Mouse (Mus musculus): ENCODE data around the gene Hopx. TPM values are rescaled to one million over a fixed set of nuclear protein-coding genes. Genes with fewer than 3 reads are reported as not detected.
A peak's percentile ranks its signal among the peaks of the same experiment; 100 is the strongest.

Gene Hopx
- polyA plus RNA-seq, 1 experiment from 2014 or later = 0.77 TPM

DNA sequence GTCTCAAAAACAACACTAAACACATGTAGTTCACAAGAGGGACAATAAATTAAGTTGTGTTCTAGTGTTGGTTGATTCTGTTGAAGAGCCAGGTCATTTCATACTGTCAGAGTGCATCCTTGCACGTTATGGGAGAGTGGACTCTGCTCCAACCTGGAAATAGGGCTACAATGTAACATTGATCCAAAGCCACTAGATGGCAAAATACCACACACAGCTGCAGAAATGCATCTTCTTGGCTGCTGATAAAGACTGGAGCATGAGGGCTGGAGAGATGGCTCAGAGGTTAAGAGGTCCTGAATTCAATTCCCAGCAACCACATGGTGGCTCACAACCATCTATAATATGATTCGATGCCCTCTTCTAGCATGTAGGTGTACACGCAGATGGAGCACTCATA is 43.3 kb downstream of the Hopx start:
- no peak for DNase-seq (ENCODE audit: low spot score)

DNA sequence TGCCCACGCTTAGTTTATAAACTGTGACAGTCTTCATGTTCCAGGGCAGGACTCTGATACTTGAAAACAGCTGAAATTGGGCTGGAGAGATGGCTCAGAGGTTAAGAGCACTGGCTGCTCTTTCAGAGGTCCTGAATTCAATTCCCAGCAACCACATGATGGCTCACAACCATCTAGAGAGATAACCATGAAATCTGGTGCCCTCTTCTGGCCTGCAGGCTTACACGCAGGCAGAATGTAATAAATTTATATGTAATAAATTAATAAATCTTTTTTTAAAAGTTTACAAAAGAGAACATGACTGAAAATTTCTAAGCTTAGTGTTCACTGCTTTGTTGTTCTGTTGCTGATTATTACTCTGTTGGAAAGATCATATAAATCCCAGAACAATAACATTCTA is 43.9 kb downstream of the Hopx start:
- no peak for DNase-seq (ENCODE audit: low spot score)

DNA sequence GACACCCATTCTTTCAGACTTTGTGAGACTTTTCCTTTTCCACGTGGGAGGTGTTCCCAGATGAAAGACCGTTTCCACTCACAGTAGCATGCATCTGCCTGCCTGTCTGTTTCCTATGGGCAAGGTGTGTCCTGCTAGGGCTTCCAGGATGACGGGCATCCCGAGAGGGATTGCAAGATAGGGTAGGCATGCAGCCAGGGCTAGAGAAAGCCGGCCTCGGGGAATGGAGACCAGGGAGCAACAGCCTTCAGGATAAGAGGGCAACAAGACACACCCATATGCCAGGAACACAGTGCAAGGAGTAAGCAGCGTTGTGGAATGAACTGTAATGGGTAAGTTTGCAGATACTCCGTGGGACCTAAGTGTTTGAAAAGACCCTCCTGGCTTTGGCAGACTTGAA is 47.6 kb downstream of the Hopx start:
- no peak for DNase-seq (ENCODE audit: low spot score)

DNA sequence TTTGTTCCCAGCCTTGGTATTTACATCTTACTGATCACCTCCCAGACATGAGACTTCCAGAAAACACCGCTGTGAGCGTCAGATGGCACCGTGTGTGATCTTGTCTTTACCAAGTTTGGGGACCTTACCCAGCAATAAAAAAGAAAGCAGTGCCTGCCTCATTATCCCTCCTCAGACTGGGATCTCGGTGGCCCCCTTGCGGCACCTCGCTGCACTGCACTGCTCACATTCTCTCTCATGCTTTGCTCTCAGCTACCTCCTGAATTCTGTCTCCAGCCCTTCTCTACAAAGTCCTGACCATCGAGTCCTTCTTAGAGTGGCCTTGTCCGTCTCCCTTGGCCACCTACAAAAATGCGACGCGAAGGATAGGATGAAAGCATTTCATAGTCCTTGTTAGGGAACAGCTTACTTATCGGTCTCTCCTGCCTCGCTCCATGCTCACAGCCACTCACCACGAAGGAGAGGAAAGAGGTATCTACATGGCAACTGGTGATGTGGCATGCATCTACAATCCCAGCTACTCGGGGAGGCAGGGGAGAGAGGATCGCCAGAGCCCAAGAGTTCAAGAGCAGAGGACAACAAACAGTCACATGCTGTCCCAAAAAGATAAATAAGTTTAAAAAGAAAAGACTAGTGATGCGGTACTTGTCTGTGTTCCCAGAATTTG is 53.4 kb downstream of the Hopx start:
- DNase-seq (ENCODE audit: low spot score) = peak; percentile 34

DNA sequence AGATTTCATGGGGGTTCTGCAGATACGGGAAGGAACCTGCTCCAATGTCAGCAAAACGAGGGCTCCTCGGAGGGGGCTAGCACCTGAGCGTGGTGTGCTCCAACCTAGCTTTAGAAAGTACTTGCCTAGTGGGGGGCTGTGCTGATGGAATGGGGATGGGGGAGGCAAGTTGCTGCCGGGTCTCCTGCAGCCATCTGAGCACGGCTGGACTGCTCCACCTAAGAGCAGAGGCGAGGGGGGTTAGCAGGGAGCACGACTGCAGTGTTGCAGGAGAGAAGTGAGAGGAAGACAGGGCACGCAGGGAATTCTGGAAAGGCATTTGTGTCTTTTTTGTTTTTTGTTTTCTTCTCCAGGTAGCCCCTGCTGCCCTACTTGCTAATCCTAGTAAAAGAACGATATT is 54.6 kb downstream of the Hopx start:
- DNase-seq (ENCODE audit: low spot score) = no peak

DNA sequence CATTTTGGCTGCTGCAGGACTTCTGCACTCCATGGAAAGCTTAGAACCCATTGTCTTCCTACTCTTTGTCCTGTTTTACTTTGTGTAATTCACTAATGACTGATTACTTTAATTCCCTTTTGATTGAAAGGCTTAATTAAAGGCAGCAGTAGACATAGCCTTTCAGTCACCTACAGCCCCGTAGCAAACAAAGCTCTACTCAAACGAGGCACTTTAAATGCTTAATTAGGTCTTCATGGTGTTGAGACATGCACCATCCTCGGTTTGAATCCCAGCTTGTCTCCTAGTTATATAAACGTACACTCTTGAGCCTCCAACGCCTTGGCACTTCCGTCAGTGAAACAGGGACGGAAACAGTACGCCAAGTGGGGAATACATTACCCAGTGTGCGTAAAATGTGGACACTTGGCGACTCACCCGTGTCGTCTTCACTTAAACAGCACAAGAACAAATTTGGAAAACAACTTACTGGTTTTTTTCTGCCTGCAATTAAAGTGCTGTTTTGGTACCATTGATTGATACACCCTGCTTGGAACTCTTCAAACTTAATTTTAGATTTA is 58.0 kb downstream of the Hopx start:
- DNase-seq (ENCODE audit: low spot score) = no peak

DNA sequence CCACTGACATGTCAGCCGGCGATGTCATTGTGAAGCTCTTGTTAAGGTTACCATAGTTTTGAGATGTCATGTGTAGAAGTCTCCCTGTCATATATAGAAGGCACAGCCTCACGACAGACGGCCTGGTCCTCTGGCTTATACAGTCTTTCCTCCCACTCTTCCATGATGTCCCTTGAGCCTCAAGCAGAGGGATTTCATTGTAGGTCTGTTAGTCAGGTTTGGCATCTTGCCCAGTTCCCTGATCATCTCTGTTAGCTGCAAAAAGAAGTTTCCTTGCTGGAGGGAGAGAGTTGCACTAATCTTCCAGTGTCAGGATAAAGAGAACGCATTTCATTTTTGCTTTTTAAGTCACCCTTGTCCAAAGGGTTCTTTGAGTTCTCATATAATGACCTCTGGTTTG is 62.3 kb downstream of the Hopx start:
- no peak for DNase-seq (ENCODE audit: low spot score)

DNA sequence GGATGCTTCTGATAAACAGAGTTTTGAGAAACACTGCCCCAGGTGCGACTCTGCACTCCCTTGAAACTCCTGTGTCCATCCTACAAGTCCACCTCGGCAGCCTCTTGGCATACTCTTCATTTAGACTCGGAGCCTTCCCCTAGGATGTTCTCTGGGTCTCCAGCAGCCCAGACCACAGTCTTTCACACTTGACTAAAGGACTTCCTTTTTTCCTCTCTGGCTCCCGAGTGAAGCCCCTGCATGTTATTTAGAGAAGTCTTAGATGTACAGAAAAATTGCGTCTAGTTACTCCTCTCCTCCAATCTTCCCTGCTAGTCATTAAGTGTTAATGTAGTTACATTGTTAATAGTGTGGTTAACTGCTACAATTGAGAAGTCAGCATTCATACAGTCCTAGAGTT is 70.6 kb downstream of the Hopx start:
- no peak for DNase-seq (ENCODE audit: low spot score)

DNA sequence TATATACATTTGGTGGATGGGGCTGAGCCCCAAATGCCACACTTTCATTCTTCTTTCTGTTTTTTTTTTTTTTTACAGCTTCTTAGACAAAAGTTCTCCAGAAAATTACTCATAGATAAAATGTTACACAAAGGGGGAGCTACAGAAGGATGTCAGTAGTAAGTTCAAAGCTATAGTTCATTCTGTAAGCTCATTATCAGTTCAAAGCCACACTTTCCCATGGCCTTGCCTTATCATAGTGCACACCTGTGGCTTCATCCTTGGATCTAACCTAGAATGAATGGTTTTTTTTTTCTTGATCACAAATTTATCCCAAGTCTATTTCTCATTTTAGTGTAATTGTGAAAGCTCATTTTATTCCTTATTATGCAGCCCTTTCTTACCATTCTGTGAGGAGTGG is 75.5 kb downstream of the Hopx start:
- no peak for DNase-seq (ENCODE audit: low spot score)

DNA sequence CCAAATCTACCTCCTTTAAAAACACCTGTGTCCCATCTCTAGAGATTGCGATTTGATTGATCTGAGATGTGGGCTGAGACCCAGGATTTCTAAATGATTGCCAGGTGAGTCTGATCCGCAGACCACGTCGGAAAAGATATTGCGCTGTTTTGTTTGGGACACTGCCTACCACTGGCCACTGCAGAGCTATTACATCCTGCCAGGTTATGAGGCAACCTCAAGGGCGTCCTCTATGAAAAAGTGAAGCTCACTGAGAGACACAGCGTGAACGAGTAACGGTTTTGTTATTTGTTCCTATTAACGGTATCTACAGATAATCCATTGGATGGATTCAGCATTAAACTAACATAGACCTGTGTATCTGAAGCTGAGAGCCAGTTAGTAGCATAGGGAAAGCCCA is 76.5 kb downstream of the Hopx start:
- DNase-seq (ENCODE audit: low spot score) = no peak

Other genes starting within 250 kb of the Hopx start
- gene Aasdh, start 209.6 kb downstream of the Hopx start, polyA plus RNA-seq (2015; fragmentation: Nextera tagmentation; extraction: Ambion mirVana) = 13.5 and 14.8 TPM in 2 replicates
- gene Paics, start 163.8 kb downstream of the Hopx start, polyA plus RNA-seq (2015; fragmentation: Nextera tagmentation; extraction: Ambion mirVana) = 200 and 225 TPM in 2 replicates
- gene Ppat, start 163.5 kb downstream of the Hopx start, polyA plus RNA-seq (2015; fragmentation: Nextera tagmentation; extraction: Ambion mirVana) = 41.7 and 45.4 TPM in 2 replicates
- gene Srp72, start 140.4 kb downstream of the Hopx start, polyA plus RNA-seq (2015; fragmentation: Nextera tagmentation; extraction: Ambion mirVana) = 67.9 and 68.4 TPM in 2 replicates
- gene Arl9, start 111.1 kb downstream of the Hopx start, polyA plus RNA-seq (2015; fragmentation: Nextera tagmentation; extraction: Ambion mirVana) = 0.26 TPM in 1 of 2 replicates, not detected in the other
- 0.10 TPM in 1 of 2 replicates, not detected in the other for gene Thegl, start 99.1 kb downstream of the Hopx start, polyA plus RNA-seq (2015; fragmentation: Nextera tagmentation; extraction: Ambion mirVana)
- gene Spink2, start 96.3 kb upstream of the Hopx start, polyA plus RNA-seq (2015; fragmentation: Nextera tagmentation; extraction: Ambion mirVana) = 1.3 and 1.4 TPM in 2 replicates
- 32.4 and 37.4 TPM in 2 replicates for gene Rest, start 150.4 kb upstream of the Hopx start, polyA plus RNA-seq (2015; fragmentation: Nextera tagmentation; extraction: Ambion mirVana)
- 35.9 and 36.2 TPM in 2 replicates for gene Noa1, start 195.0 kb upstream of the Hopx start, polyA plus RNA-seq (2015; fragmentation: Nextera tagmentation; extraction: Ambion mirVana)
- gene Polr2b, start 195.0 kb upstream of the Hopx start, polyA plus RNA-seq (2015; fragmentation: Nextera tagmentation; extraction: Ambion mirVana) = 56.5 and 56.9 TPM in 2 replicates